Mouse (Mus musculus): ENCODE data around the gene Erg. TPM values are rescaled to one million over a fixed set of nuclear protein-coding genes. Genes with fewer than 3 reads are reported as not detected.

Erg gene
- polyA plus RNA-seq, 1 experiment = 6.6 TPM

GRCm38 (mm10) chr16:95543471-95543870 is 42.9 kb downstream of the Erg start:
- no peak overlapping the region for H3K27ac ChIP-seq (ENCODE audit: insufficient read depth, low read length)
- no peaks in the 10 kb centered on the region for H3K4me1 ChIP-seq (ENCODE audit: control insufficient read depth, insufficient read depth, low read length)
- no peak for DNase-seq
- no peaks in the 10 kb centered on the region for H3K27me3 ChIP-seq (ENCODE audit: control insufficient read depth, insufficient read depth, low read length)
- TF ChIP-seq CTCF (IDR thresholded peaks at IDR 0.05; ENCODE audit: borderline replicate concordance, insufficient read depth, low read depth, low read length) (no peak), POLR2A (IDR thresholded peaks at IDR 0.05; ENCODE audit: borderline replicate concordance, insufficient read depth, low read length) (no peak)
- WGBS = 93% methylated on average over 12 of the region's 12 CpGs
- no peak overlapping the region for H3K4me3 ChIP-seq (replicated peaks; ENCODE audit: insufficient read depth, low read depth, low read length)

GRCm38 (mm10) chr16:95535151-95535550 is 51.2 kb downstream of the Erg start:
- H3K27ac ChIP-seq (ENCODE audit: insufficient read depth, low read length) = no peak overlapping the region
- H3K4me1 ChIP-seq (ENCODE audit: control insufficient read depth, insufficient read depth, low read length) = no peaks in the 10 kb centered on the region
- no peaks in the 10 kb centered on the region for H3K27me3 ChIP-seq (ENCODE audit: control insufficient read depth, insufficient read depth, low read length)
- no peak overlapping the region for H3K4me3 ChIP-seq (replicated peaks; ENCODE audit: insufficient read depth, low read depth, low read length)
- DNase-seq = no peak
- WGBS = 57% methylated on average over 3 of the region's 3 CpGs
- TF ChIP-seq CTCF (IDR thresholded peaks at IDR 0.05; ENCODE audit: borderline replicate concordance, insufficient read depth, low read depth, low read length) (no peak), POLR2A (IDR thresholded peaks at IDR 0.05; ENCODE audit: borderline replicate concordance, insufficient read depth, low read length) (no peak)

GRCm38 (mm10) chr16:95532387-95533077 is 53.9 kb downstream of the Erg start:
- Histone ChIP-seq H3K27me3 (ENCODE audit: control insufficient read depth, insufficient read depth, low read length) (no peaks in the 10 kb centered on the region), H3K4me1 (ENCODE audit: control insufficient read depth, insufficient read depth, low read length) (no peaks in the 10 kb centered on the region), H3K4me3 (replicated peaks; ENCODE audit: insufficient read depth, low read depth, low read length) (no peak overlapping the region), H3K27ac (ENCODE audit: insufficient read depth, low read length) (no peak overlapping the region)
- WGBS = 52% methylated on average over 13 of the region's 13 CpGs
- DNase-seq = no peak
- TF ChIP-seq POLR2A (IDR thresholded peaks at IDR 0.05; ENCODE audit: borderline replicate concordance, insufficient read depth, low read length) (no peak), CTCF (IDR thresholded peaks at IDR 0.05; ENCODE audit: borderline replicate concordance, insufficient read depth, low read depth, low read length) (no peak)

- Histone ChIP-seq H3K4me1 (ENCODE audit: control insufficient read depth, insufficient read depth, low read length) (no peaks in the 10 kb centered on the region), H3K4me3 (replicated peaks; ENCODE audit: insufficient read depth, low read depth, low read length) (no peak overlapping the region), H3K27me3 (ENCODE audit: control insufficient read depth, insufficient read depth, low read length) (no peaks in the 10 kb centered on the region), H3K27ac (ENCODE audit: insufficient read depth, low read length) (no peak overlapping the region)
- 90% methylated on average over 2 of the region's 2 CpGs for WGBS
- no peak for DNase-seq
- no peak for TF ChIP-seq CTCF (IDR thresholded peaks at IDR 0.05; ENCODE audit: borderline replicate concordance, insufficient read depth, low read depth, low read length)
Measured at GRCm38 (mm10) chr16:95527561-95527960, 58.8 kb downstream of the Erg start.

- Histone ChIP-seq H3K27me3 (ENCODE audit: control insufficient read depth, insufficient read depth, low read length) (no peaks in the 10 kb centered on the region), H3K4me3 (replicated peaks; ENCODE audit: insufficient read depth, low read depth, low read length) (no peak overlapping the region), H3K4me1 (ENCODE audit: control insufficient read depth, insufficient read depth, low read length) (no peaks in the 10 kb centered on the region), H3K27ac (ENCODE audit: insufficient read depth, low read length) (no peak overlapping the region)
- TF ChIP-seq CTCF (IDR thresholded peaks at IDR 0.05; ENCODE audit: borderline replicate concordance, insufficient read depth, low read depth, low read length) = no peak
- no peak for TF ChIP-seq POLR2A (IDR thresholded peaks at IDR 0.05; ENCODE audit: borderline replicate concordance, insufficient read depth, low read length)
- DNase-seq = no peak
- 74% methylated on average over 8 of the region's 8 CpGs for WGBS
Measured at GRCm38 (mm10) chr16:95519520-95519919, 66.9 kb downstream of the Erg start.

- H3K27ac ChIP-seq (ENCODE audit: insufficient read depth, low read length) = no peak overlapping the region
- no peaks in the 10 kb centered on the region; the same call in 1 of the 2 replicates for H3K4me1 ChIP-seq (ENCODE audit: control insufficient read depth, insufficient read depth, low read length)
- DNase-seq = no peak
- H3K27me3 ChIP-seq (ENCODE audit: control insufficient read depth, insufficient read depth, low read length) = no peaks in the 10 kb centered on the region
- 64% methylated on average over 2 of the region's 2 CpGs for WGBS
- H3K4me3 ChIP-seq (replicated peaks; ENCODE audit: insufficient read depth, low read depth, low read length) = no peak overlapping the region
- TF ChIP-seq CTCF (IDR thresholded peaks at IDR 0.05; ENCODE audit: borderline replicate concordance, insufficient read depth, low read depth, low read length) = no peak
- TF ChIP-seq POLR2A (IDR thresholded peaks at IDR 0.05; ENCODE audit: borderline replicate concordance, insufficient read depth, low read length) = no peak
Measured at GRCm38 (mm10) chr16:95506051-95506450, 80.3 kb downstream of the Erg start.

- no peaks in the 10 kb centered on the region for H3K27me3 ChIP-seq (ENCODE audit: control insufficient read depth, insufficient read depth, low read length)
- no peak for DNase-seq
- TF ChIP-seq CTCF (IDR thresholded peaks at IDR 0.05; ENCODE audit: borderline replicate concordance, insufficient read depth, low read depth, low read length) = no peak
- no peak for TF ChIP-seq POLR2A (IDR thresholded peaks at IDR 0.05; ENCODE audit: borderline replicate concordance, insufficient read depth, low read length)
- no peaks in the 10 kb centered on the region for H3K4me1 ChIP-seq (ENCODE audit: control insufficient read depth, insufficient read depth, low read length)
- H3K27ac ChIP-seq (ENCODE audit: insufficient read depth, low read length) = no peak overlapping the region
- no peak overlapping the region for H3K4me3 ChIP-seq (replicated peaks; ENCODE audit: insufficient read depth, low read depth, low read length)
- 93% methylated on average over 10 of the region's 10 CpGs for WGBS
Measured at GRCm38 (mm10) chr16:95496582-95497300, 89.7 kb downstream of the Erg start.

GRCm38 (mm10) chr16:95494108-95494507 is 92.3 kb downstream of the Erg start:
- no peak for DNase-seq
- Histone ChIP-seq H3K4me3 (replicated peaks; ENCODE audit: insufficient read depth, low read depth, low read length) (no peak overlapping the region), H3K4me1 (ENCODE audit: control insufficient read depth, insufficient read depth, low read length) (no peaks in the 10 kb centered on the region), H3K27ac (ENCODE audit: insufficient read depth, low read length) (no peak overlapping the region), H3K27me3 (ENCODE audit: control insufficient read depth, insufficient read depth, low read length) (no peaks in the 10 kb centered on the region)
- WGBS = 71% methylated on average over 3 of the region's 3 CpGs
- TF ChIP-seq POLR2A (IDR thresholded peaks at IDR 0.05; ENCODE audit: borderline replicate concordance, insufficient read depth, low read length) = no peak
- TF ChIP-seq CTCF (IDR thresholded peaks at IDR 0.05; ENCODE audit: borderline replicate concordance, insufficient read depth, low read depth, low read length) = no peak
